Mouse (Mus musculus) limb, embryonic 12.5 days (tissue): ENCODE measurements around the gene Nfe2. TPM values are rescaled to one million over a fixed set of nuclear protein-coding genes. Genes with fewer than 3 reads are reported as not detected.

Experiments used
- ATAC-seq: fragments of 200-750 bp; cut with Nextera tagmentation; 2 replicates; pipeline ENCODE4 v1.8.0; 2017; ENCODE audit warnings: low read depth, moderate TSS enrichment; ENCODE audit not compliant: insufficient number of reproducible peaks, insufficient read depth, low FRiP score, low TSS enrichment
- H3K27ac ChIP-seq: fragments of 300-500 bp; sonication (generic); 2 replicates; pipeline ENCODE4 v1.5.1; 2016; ENCODE audit warnings: mild to moderate bottlenecking, moderate library complexity
- H3K27me3 ChIP-seq: fragments of 300-500 bp; sonication (generic); 2 replicates; pipeline ENCODE4 v1.6.1; 2016; ENCODE audit warnings: mild to moderate bottlenecking, moderate library complexity
- H3K36me3 ChIP-seq: fragments of 300-500 bp; sonication (generic); 2 replicates; pipeline ENCODE4 v1.6.1; 2016; ENCODE audit warnings: mild to moderate bottlenecking, moderate library complexity
- H3K4me1 ChIP-seq: fragments of 300-500 bp; sonication (generic); replicated peaks from 2 replicates; pipeline ENCODE4 v1.6.1; 2016
- H3K4me2 ChIP-seq: fragments of 300-500 bp; sonication (generic); 2 replicates; pipeline ENCODE4 v1.6.1; 2016; ENCODE audit warnings: mild to moderate bottlenecking, moderate library complexity
- H3K4me3 ChIP-seq: fragments of 300-500 bp; sonication (generic); replicated peaks from 2 replicates; pipeline ENCODE4 v1.5.1; 2016; ENCODE audit warnings: mild to moderate bottlenecking
- H3K9ac ChIP-seq: fragments of 300-500 bp; sonication (generic); replicated peaks from 2 replicates; pipeline ENCODE4 v1.6.1; 2016; ENCODE audit warnings: mild to moderate bottlenecking, moderate library complexity
- H3K9me3 ChIP-seq: fragments of 300-500 bp; sonication (generic); 2 replicates; pipeline ENCODE4 v1.6.1; 2016; ENCODE audit warnings: mild to moderate bottlenecking, moderate library complexity
- WGBS: fragments of 180-500 bp; shearing (Covaris S2); methylation state at CpG from one replicate; pipeline ENCODE4 v1.1.7; 2016; 5-methylcytosine and 5-hydroxymethylcytosine counted together
- microRNA counts: library from miRNA; unstranded; fragments of <30 nt; microRNA quantifications from one replicate; lab custom pipeline; 2017
- microRNA-seq: library from miRNA; unstranded; fragments of <30 nt; microRNA quantifications from one replicate; pipeline ENCODE4, GENCODE M21; 2017
- polyA plus RNA-seq: library from polyadenylated mRNA; unstranded; fragments of >200 nt; fragmentation: Nextera tagmentation; extraction: Ambion mirVana; gene quantifications from 2 replicates; pipeline ENCODE4 v1.2.1, GENCODE M21; 2016

Gene Nfe2
- polyA plus RNA-seq, 1 experiment from 2014 or later = 4.6 TPM

DNA sequence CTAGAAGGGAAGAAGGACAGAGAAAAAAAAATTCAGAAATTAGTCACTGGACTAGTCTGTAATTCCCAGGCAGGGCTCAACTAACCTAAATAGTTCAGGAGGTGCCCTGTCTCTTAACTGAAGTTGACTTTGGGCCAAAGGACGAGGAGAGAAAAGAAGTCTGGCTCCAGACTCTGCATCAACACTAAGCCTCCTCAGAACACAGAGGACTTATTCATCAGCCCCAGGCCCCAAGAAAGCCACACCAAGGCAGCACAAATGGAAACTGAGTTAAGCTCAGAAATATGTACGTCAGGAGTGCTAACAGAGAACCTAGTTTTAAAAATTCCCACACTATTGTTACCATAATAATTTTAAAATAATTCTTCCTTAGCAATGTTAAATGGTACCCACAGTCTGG lies 44.1 kb downstream of the Nfe2 start:
- peak overlapping the region; percentile 13; the same call in 1 of the 2 replicates for H3K9ac ChIP-seq

DNA sequence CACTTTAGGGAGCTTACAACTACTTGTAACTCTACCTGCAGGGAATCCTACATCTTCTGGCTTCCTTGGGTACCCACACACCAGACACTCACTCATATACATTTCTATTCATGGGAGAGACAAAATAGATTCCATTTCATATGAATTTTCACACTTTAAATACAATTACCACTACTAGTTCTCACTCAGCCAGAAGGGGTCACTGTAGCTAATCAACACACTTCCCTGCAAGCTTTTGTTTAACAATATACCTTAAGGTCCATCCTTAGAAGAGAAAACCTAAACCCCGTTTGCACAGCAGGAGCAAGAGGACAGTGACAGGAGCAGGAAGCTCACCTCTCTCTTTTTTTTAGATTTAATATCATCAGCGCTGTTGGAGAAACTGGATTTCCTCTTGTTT lies 53.0 kb downstream of the Nfe2 start:
- H3K27me3 ChIP-seq = no peaks in the 10 kb centered on the region
- H3K4me3 ChIP-seq = no peak overlapping the region
- 63% methylated on average over 2 of the region's 2 CpGs for WGBS
- H3K4me2 ChIP-seq = no peak overlapping the region
- H3K4me1 ChIP-seq = peaks cover 5% of the 10 kb centered on the region; the same call in 1 of the 2 replicates
- H3K9me3 ChIP-seq = no peaks in the 10 kb centered on the region
- no peak overlapping the region for H3K27ac ChIP-seq
- no peak overlapping the region for H3K9ac ChIP-seq
- no peak for ATAC-seq
- H3K36me3 ChIP-seq = peaks cover 93% of the 10 kb centered on the region

More for the DNA sequence above, 44.1 kb downstream of the Nfe2 start:
- no peaks in the 10 kb centered on the region for H3K27me3 ChIP-seq
- peak overlapping the region; percentile 54 for H3K4me2 ChIP-seq
- no peak for ATAC-seq
- H3K4me1 ChIP-seq = peaks cover 36% of the 10 kb centered on the region
- H3K27ac ChIP-seq = peak overlapping the region; percentile 83
- no peaks in the 10 kb centered on the region for H3K9me3 ChIP-seq
- peak overlapping the region; percentile 29 for H3K4me3 ChIP-seq
- WGBS = 31% methylated on average over 2 of the region's 2 CpGs
- H3K36me3 ChIP-seq = peaks cover 40% of the 10 kb centered on the region

DNA sequence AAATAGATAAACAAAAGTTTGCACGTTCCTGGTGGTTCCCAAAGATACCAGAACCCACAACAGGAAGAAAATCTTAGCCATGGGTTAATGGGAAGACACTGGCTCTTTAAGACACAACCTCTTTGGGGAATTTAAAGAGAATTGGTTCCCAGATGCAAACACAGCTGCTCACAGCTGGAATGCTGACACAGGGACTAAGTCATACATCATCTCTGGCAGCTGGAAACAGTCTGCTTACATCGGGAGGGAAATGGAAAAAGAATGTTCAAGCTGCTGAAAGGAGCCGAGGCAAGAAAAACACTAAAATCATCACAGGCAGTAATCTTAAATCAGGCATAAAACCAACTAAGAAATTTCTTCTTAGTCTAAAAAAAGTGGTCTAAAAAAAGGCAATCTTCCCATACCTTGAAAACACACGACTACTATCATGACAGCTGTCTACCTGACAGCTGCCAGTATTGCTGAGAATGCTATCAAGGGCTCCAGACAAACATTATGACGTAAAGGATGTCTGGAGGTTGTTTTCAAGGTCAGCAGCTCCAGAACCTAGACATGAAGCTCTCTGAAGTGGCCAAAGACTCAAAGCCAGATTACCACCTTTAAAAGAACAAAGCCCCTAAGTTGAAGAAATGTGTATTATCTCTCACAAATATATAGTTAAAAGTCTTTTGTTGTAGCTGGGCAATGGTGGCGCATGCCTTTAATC lies 56.0 kb downstream of the Nfe2 start:
- 49% methylated on average over 6 of the region's 6 CpGs for WGBS
- Histone ChIP-seq H3K9ac (no peak overlapping the region), H3K4me2 (no peak overlapping the region), H3K27me3 (no peaks in the 10 kb centered on the region), H3K36me3 (peaks cover 93% of the 10 kb centered on the region), H3K4me1 (peaks cover 5% of the 10 kb centered on the region; the same call in 1 of the 2 replicates), H3K9me3 (no peaks in the 10 kb centered on the region), H3K4me3 (no peak overlapping the region), H3K27ac (no peak overlapping the region)
- ATAC-seq = no peak

MicroRNA genes within 50 kb of the gene (microRNA counts, 519-probe panel; counts per million panel counts)
- 5,947 counts per million, percentile 70 among the panel's probes with 10 or more counts for microRNA mmu-miR-148b (lab: Ali Mortazavi, UCI)

Small RNA genes within 50 kb of the gene (microRNA-seq; reads per million reads assigned to microRNA genes)
- gene Mir148b = 212 reads per million, percentile 61 among the genes with 10 or more reads in this experiment

Other genes starting within 250 kb of the Nfe2 start
- 3.8 and 6.7 TPM in 2 replicates for gene Hoxc4, start 239.5 kb downstream of the Nfe2 start, polyA plus RNA-seq
- 14.6 and 15.2 TPM in 2 replicates for gene Smug1, start 91.3 kb downstream of the Nfe2 start, polyA plus RNA-seq
- 201 and 206 TPM in 2 replicates for gene Cbx5, start 18.6 kb downstream of the Nfe2 start, polyA plus RNA-seq
- gene Hnrnpa1, start 18.0 kb downstream of the Nfe2 start, polyA plus RNA-seq = 1,378 and 1,438 TPM in 2 replicates
- 252 and 259 TPM in 2 replicates for gene Copz1, start 14.3 kb upstream of the Nfe2 start, polyA plus RNA-seq
- 0.31 and 0.44 TPM in 2 replicates for gene Gpr84, start 52.2 kb upstream of the Nfe2 start, polyA plus RNA-seq
- gene Zfp385a, start 81.7 kb upstream of the Nfe2 start, polyA plus RNA-seq = 11.2 and 13.3 TPM in 2 replicates
- gene Itga5, start 108.4 kb upstream of the Nfe2 start, polyA plus RNA-seq = 45.1 and 50.5 TPM in 2 replicates
- gene Gtsf1, start 172.1 kb upstream of the Nfe2 start, polyA plus RNA-seq = not detected in 2 replicates
- not detected in 2 replicates for gene Gtsf2, start 190.1 kb upstream of the Nfe2 start, polyA plus RNA-seq
- gene Nckap1l, start 195.4 kb upstream of the Nfe2 start, polyA plus RNA-seq = 1.4 and 1.7 TPM in 2 replicates
- 4.2 and 4.5 TPM in 2 replicates for gene Pde1b, start 244.6 kb upstream of the Nfe2 start, polyA plus RNA-seq